Mouse (Mus musculus): Measurements from ENCODE around the gene Ccdc89.

Gene Ccdc89

GRCm38 (mm10) chr7:90473511-90473910 is 47.1 kb downstream of the Ccdc89 start:
- CTCF ChIA-PET = no interaction called here

GRCm38 (mm10) chr7:90475793-90476312 is 49.5 kb downstream of the Ccdc89 start, which contains the start of gene Tmem126b:
Gene Tmem126b (minus strand): TSS chr7:90476001.
- CTCF ChIA-PET = no interaction called here

GRCm38 (mm10) chr7:90476313-90477245 is 50.2 kb downstream of the Ccdc89 start, which contains the start of gene Dlg2:
Gene Dlg2 (plus strand): TSS chr7:90476672.
- CTCF ChIA-PET = no interaction called here

Measured in spleen, embryonic (tissue).